Mouse (Mus musculus) gastrocnemius, postnatal 25 days (tissue): ENCODE results near the gene Hist1h2ag. TPM values are rescaled to one million over a fixed set of nuclear protein-coding genes. Genes with fewer than 3 reads are reported as not detected.

Experiments used
- microRNA-seq, 2 experiments: library from miRNA; unstranded; fragments of <30 nt; microRNA quantifications; one replicate each; pipeline ENCODE4 v1.2.0; 2021; ENCODE audit warnings: borderline replicate concordance in 2 of 2
- total RNA-seq, 2 experiments: library from RNA; stranded (reverse); gene quantifications; 1 replicate in 1 of 2; 2 replicates in 1 of 2; pipeline ENCODE4 v1.2.3; 2021

Gene Hist1h2ag
- total RNA-seq, 2 experiments from 2014 or later: 3.5 to 16.1 TPM

Small RNAs within 50 kb of the gene (microRNA-seq; reads per million reads assigned to microRNA genes)
- gene Gm26300 (0 reads per million in 2 experiments), gene Gm44390 (0 reads per million in 2 experiments), gene Gm44486 (0 reads per million in 2 experiments)

Other genes with a start within 250 kb of the Hist1h2ag start
- gene Hist1h2bq, start 232.7 kb downstream of the Hist1h2ag start, total RNA-seq: 10 to 100 TPM; 18.0 to 21.3 TPM
- 10 to 100 TPM in 1 of 2 experiments, not detected in 1; 24.7 TPM for gene Hist1h2ao, start 232.5 kb downstream of the Hist1h2ag start, total RNA-seq
- 10 to 100 TPM; 49.0 to 65.1 TPM for gene Hist1h4m, start 231.2 kb downstream of the Hist1h2ag start, total RNA-seq
- 10 to 100 TPM; 14.1 to 20.2 TPM for gene Hist1h4n, start 210.7 kb downstream of the Hist1h2ag start, total RNA-seq
- 10 to 100 TPM in 1 of 2 experiments, not detected in 1; 17.0 TPM for gene Hist1h2ap, start 209.4 kb downstream of the Hist1h2ag start, total RNA-seq
- 10 to 100 TPM; 17.7 to 21.3 TPM for gene Hist1h2br, start 209.2 kb downstream of the Hist1h2ag start, total RNA-seq
- gene Zfp184, start 97.8 kb downstream of the Hist1h2ag start, total RNA-seq: under 1 TPM; 0.26 to 0.54 TPM
- not detected for gene Pom121l2, start 61.8 kb downstream of the Hist1h2ag start, total RNA-seq
- not detected for gene Prss16, start 33.2 kb downstream of the Hist1h2ag start, total RNA-seq
- 1 to 10 TPM; 2.9 to 7.7 TPM for gene Hist1h2ah, start 7.4 kb downstream of the Hist1h2ag start, total RNA-seq
- gene Hist1h2bk, start 7.1 kb downstream of the Hist1h2ag start, total RNA-seq: 10 to 100 TPM; 13.9 to 29.0 TPM
- gene Hist1h4i, start 1.6 kb downstream of the Hist1h2ag start, total RNA-seq: 10 to 100 TPM; 30.9 to 31.7 TPM
- 10 to 100 TPM in 1 of 2 experiments, 1 to 10 TPM in 1; 5.3 to 14.5 TPM for gene Hist1h2bj, start 270 bp upstream of the Hist1h2ag start, total RNA-seq
- not detected for gene Vmn1r188, start 41.5 kb upstream of the Hist1h2ag start, total RNA-seq
- not detected for gene Vmn1r189, start 62.9 kb upstream of the Hist1h2ag start, total RNA-seq
- gene Vmn1r191, start 141.0 kb upstream of the Hist1h2ag start, total RNA-seq: not detected
- gene Vmn1r192, start 148.2 kb upstream of the Hist1h2ag start, total RNA-seq: not detected
- not detected for gene Vmn1r193, start 180.2 kb upstream of the Hist1h2ag start, total RNA-seq
- gene Vmn1r194, start 201.3 kb upstream of the Hist1h2ag start, total RNA-seq: not detected
- gene Vmn1r195, start 227.6 kb upstream of the Hist1h2ag start, total RNA-seq: not detected
- not detected for gene Vmn1r196, start 247.0 kb upstream of the Hist1h2ag start, total RNA-seq